Mouse (Mus musculus): ENCODE measurements around the gene Foxn3. TPM values are rescaled to one million over a fixed set of nuclear protein-coding genes. Genes with fewer than 3 reads are reported as not detected.

Foxn3 gene
- polyA plus RNA-seq, 1 experiment = 28.9 TPM

- Histone ChIP-seq H3K27ac (replicated peaks; ENCODE audit: low read depth, low read length) (peak overlapping the region; percentile 79), H3K4me1 (ENCODE audit: control insufficient read depth, insufficient read depth, insufficient read length, low read length) (peaks cover 21% of the 10 kb centered on the region)
Measured at GRCm38 (mm10) chr12:99548419-99548818, 15.0 kb downstream of the Foxn3 start.

GRCm38 (mm10) chr12:99547295-99547694 is 16.1 kb downstream of the Foxn3 start:
- peaks cover 17% of the 10 kb centered on the region for H3K4me1 ChIP-seq (ENCODE audit: control insufficient read depth, insufficient read depth, insufficient read length, low read length)
- no peak overlapping the region for H3K4me3 ChIP-seq (ENCODE audit: insufficient read depth, low read depth, low read length)
- H3K27ac ChIP-seq (replicated peaks; ENCODE audit: low read depth, low read length) = no peak overlapping the region

More at GRCm38 (mm10) chr12:99548419-99548818, 15.0 kb downstream of the Foxn3 start:
- H3K4me3 ChIP-seq (ENCODE audit: insufficient read depth, low read depth, low read length) = no peak overlapping the region

- Histone ChIP-seq H3K4me3 (ENCODE audit: insufficient read depth, low read depth, low read length) (no peak overlapping the region), H3K27ac (replicated peaks; ENCODE audit: low read depth, low read length) (peak overlapping the region; percentile 56), H3K4me1 (ENCODE audit: control insufficient read depth, insufficient read depth, insufficient read length, low read length) (peaks cover 16% of the 10 kb centered on the region)
Measured at GRCm38 (mm10) chr12:99545270-99545770, 18.1 kb downstream of the Foxn3 start.

GRCm38 (mm10) chr12:99544262-99545128 is 18.9 kb downstream of the Foxn3 start:
- no peak overlapping the region for H3K4me3 ChIP-seq (ENCODE audit: insufficient read depth, low read depth, low read length)
- peak overlapping the region; percentile 6; the same call in 1 of the 2 replicates for H3K27ac ChIP-seq (replicated peaks; ENCODE audit: low read depth, low read length)
- H3K4me1 ChIP-seq (ENCODE audit: control insufficient read depth, insufficient read depth, insufficient read length, low read length) = peaks cover 16% of the 10 kb centered on the region

- Histone ChIP-seq H3K4me1 (ENCODE audit: control insufficient read depth, insufficient read depth, insufficient read length, low read length) (peaks cover 16% of the 10 kb centered on the region), H3K27ac (replicated peaks; ENCODE audit: low read depth, low read length) (no peak overlapping the region), H3K4me3 (ENCODE audit: insufficient read depth, low read depth, low read length) (no peak overlapping the region)
Measured at GRCm38 (mm10) chr12:99543421-99544195, 19.8 kb downstream of the Foxn3 start.

- Histone ChIP-seq H3K4me1 (ENCODE audit: control insufficient read depth, insufficient read depth, insufficient read length, low read length) (peaks cover 8% of the 10 kb centered on the region; the same call in 1 of the 2 replicates), H3K27ac (replicated peaks; ENCODE audit: low read depth, low read length) (no peak overlapping the region), H3K4me3 (ENCODE audit: insufficient read depth, low read depth, low read length) (no peak overlapping the region)
Measured at GRCm38 (mm10) chr12:99540201-99540600, 23.2 kb downstream of the Foxn3 start.

GRCm38 (mm10) chr12:99537316-99537715 is 26.1 kb downstream of the Foxn3 start:
- Histone ChIP-seq H3K27ac (replicated peaks; ENCODE audit: low read depth, low read length) (no peak overlapping the region), H3K4me3 (ENCODE audit: insufficient read depth, low read depth, low read length) (no peak overlapping the region), H3K4me1 (ENCODE audit: control insufficient read depth, insufficient read depth, insufficient read length, low read length) (0 out of 2 replicates have a peak, but pooled peaks cover 2% of the 10 kb centered on the region)

GRCm38 (mm10) chr12:99536426-99536825 is 27.0 kb downstream of the Foxn3 start:
- Histone ChIP-seq H3K4me3 (ENCODE audit: insufficient read depth, low read depth, low read length) (no peak overlapping the region), H3K4me1 (ENCODE audit: control insufficient read depth, insufficient read depth, insufficient read length, low read length) (0 out of 2 replicates have a peak, but pooled peaks cover 2% of the 10 kb centered on the region), H3K27ac (replicated peaks; ENCODE audit: low read depth, low read length) (0 out of 2 replicates have a peak overlapping the region, but pooled peaks have one; percentile 46)

GRCm38 (mm10) chr12:99532342-99532741 is 31.0 kb downstream of the Foxn3 start:
- Histone ChIP-seq H3K4me3 (ENCODE audit: insufficient read depth, low read depth, low read length) (no peak overlapping the region), H3K4me1 (ENCODE audit: control insufficient read depth, insufficient read depth, insufficient read length, low read length) (peaks cover 20% of the 10 kb centered on the region), H3K27ac (replicated peaks; ENCODE audit: low read depth, low read length) (no peak overlapping the region)

- no peak overlapping the region for H3K27ac ChIP-seq (replicated peaks; ENCODE audit: low read depth, low read length)
- H3K4me1 ChIP-seq (ENCODE audit: control insufficient read depth, insufficient read depth, insufficient read length, low read length) = peaks cover 25% of the 10 kb centered on the region
- H3K4me3 ChIP-seq (ENCODE audit: insufficient read depth, low read depth, low read length) = no peak overlapping the region
Measured at GRCm38 (mm10) chr12:99529687-99530411, 33.5 kb downstream of the Foxn3 start.

- no peak overlapping the region for H3K27ac ChIP-seq (replicated peaks; ENCODE audit: low read depth, low read length)
Measured at GRCm38 (mm10) chr12:99528958-99529357, 34.4 kb downstream of the Foxn3 start.

GRCm38 (mm10) chr12:99527452-99527851 is 35.9 kb downstream of the Foxn3 start:
- Histone ChIP-seq H3K4me3 (ENCODE audit: insufficient read depth, low read depth, low read length) (no peak overlapping the region), H3K4me1 (ENCODE audit: control insufficient read depth, insufficient read depth, insufficient read length, low read length) (peaks cover 25% of the 10 kb centered on the region), H3K27ac (replicated peaks; ENCODE audit: low read depth, low read length) (no peak overlapping the region)

More at GRCm38 (mm10) chr12:99528958-99529357, 34.4 kb downstream of the Foxn3 start:
- Histone ChIP-seq H3K4me3 (ENCODE audit: insufficient read depth, low read depth, low read length) (no peak overlapping the region), H3K4me1 (ENCODE audit: control insufficient read depth, insufficient read depth, insufficient read length, low read length) (peaks cover 25% of the 10 kb centered on the region)

GRCm38 (mm10) chr12:99526571-99527140 is 36.7 kb downstream of the Foxn3 start:
- Histone ChIP-seq H3K4me1 (ENCODE audit: control insufficient read depth, insufficient read depth, insufficient read length, low read length) (peaks cover 25% of the 10 kb centered on the region), H3K27ac (replicated peaks; ENCODE audit: low read depth, low read length) (no peak overlapping the region), H3K4me3 (ENCODE audit: insufficient read depth, low read depth, low read length) (no peak overlapping the region)

GRCm38 (mm10) chr12:99522882-99523281 is 40.5 kb downstream of the Foxn3 start:
- no peak overlapping the region for H3K4me3 ChIP-seq (ENCODE audit: insufficient read depth, low read depth, low read length)
- no peak overlapping the region for H3K27ac ChIP-seq (replicated peaks; ENCODE audit: low read depth, low read length)
- peaks cover 9% of the 10 kb centered on the region for H3K4me1 ChIP-seq (ENCODE audit: control insufficient read depth, insufficient read depth, insufficient read length, low read length)

Data from brown adipose tissue, adult 24 weeks (tissue).